Mouse (Mus musculus): ENCODE data around the gene E2f3. TPM values are rescaled to one million over a fixed set of nuclear protein-coding genes. Genes with fewer than 3 reads are reported as not detected.

Gene E2f3
- total and polyA plus RNA-seq, 3 experiments: 2.6 to 6.2 (median 6.2) TPM

GRCm38 (mm10) chr13:29860087-29860486 lies 125.8 kb downstream of the E2f3 start:
- Histone ChIP-seq H3K79me2 (replicated peaks; ENCODE audit: control insufficient read depth, insufficient read depth, low read length) (no peaks in the 10 kb centered on the region), H3K9ac (ENCODE audit: low read depth, low read length) (no peak overlapping the region), H3K27ac (no peak overlapping the region), H3K27me3 (ENCODE audit: control insufficient read depth, insufficient read depth, low read length) (no peaks in the 10 kb centered on the region), H3K36me3 (ENCODE audit: control insufficient read depth, insufficient read depth, low read length) (no peaks in the 10 kb centered on the region), H3K4me3 (no peak overlapping the region), H3K4me1 (ENCODE audit: control insufficient read depth, insufficient read depth, low read length) (peaks cover 1% of the 10 kb centered on the region; the same call in 1 of the 2 replicates)
- intact Hi-C loops (cut with DNase I): no loop called here
- no peak for DNase-seq
- TF ChIP-seq POLR2A (IDR thresholded peaks at IDR 0.05; ENCODE audit: insufficient read depth, low read depth, low read length) (no peak), CTCF (IDR thresholded peaks at IDR 0.05) (no peak)
- WGBS: 59% methylated on average over 2 of the region's 2 CpGs

DNA sequence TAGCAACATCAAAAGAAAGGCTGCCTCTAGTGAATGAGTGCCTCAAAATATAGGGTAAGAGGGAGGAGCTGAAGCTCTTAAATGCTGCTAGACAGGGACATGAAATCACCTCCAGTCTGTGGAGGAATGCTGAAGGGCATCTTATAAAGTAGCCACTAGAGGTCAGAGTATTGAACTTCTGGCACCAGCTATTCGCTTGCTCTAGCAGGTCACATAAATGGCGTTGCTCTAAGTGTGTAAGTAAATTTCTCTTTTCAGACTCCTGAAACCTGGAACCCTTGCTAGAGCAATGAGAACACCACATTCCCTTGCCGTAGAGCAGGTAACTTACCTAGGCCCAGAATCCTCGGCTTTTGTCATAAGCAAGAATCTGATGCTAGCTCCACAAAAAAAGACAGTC lies 128.4 kb downstream of the E2f3 start:
- 13% methylated on average over 4 of the region's 4 CpGs for WGBS
- Histone ChIP-seq H3K27me3 (ENCODE audit: control insufficient read depth, insufficient read depth, low read length) (no peaks in the 10 kb centered on the region), H3K4me1 (ENCODE audit: control insufficient read depth, insufficient read depth, low read length) (peaks cover 2% of the 10 kb centered on the region), H3K27ac (no peak overlapping the region), H3K79me2 (replicated peaks; ENCODE audit: control insufficient read depth, insufficient read depth, low read length) (peaks cover 2% of the 10 kb centered on the region; the same call in 1 of the 2 replicates), H3K36me3 (ENCODE audit: control insufficient read depth, insufficient read depth, low read length) (peaks cover 7% of the 10 kb centered on the region; the same call in 1 of the 2 replicates), H3K9ac (ENCODE audit: low read depth, low read length) (0 out of 2 replicates have a peak overlapping the region, but pooled peaks have one; percentile 38), H3K4me3 (no peak overlapping the region)
- TF ChIP-seq EP300 (IDR thresholded peaks at IDR 0.05; ENCODE audit: insufficient read depth, low read depth, low read length): no peak
- no peak for TF ChIP-seq POLR2A (IDR thresholded peaks at IDR 0.05; ENCODE audit: insufficient read depth, low read depth, low read length)
- peak; percentile 82 for TF ChIP-seq CTCF (IDR thresholded peaks at IDR 0.05)
- peak; percentile 20 to 22 for DNase-seq
- intact Hi-C loops (cut with DNase I): loop anchor here (2.0 to 10.0 kb wide), 3 partner anchors 129 to 397 kb away; partner anchors contain the start of gene E2f3

Other genes with a start within 250 kb of the E2f3 start
- 10 to 100 TPM; 29.9 to 30.3 TPM for gene Cdkal1, start 130.4 kb downstream of the E2f3 start, total RNA-seq (2021)
- 3.9 and 6.8 TPM in 2 replicates for gene Cdkal1, start 130.4 kb downstream of the E2f3 start, polyA plus RNA-seq (2012; rRNA removed)
- 1 to 10 TPM; 1.2 to 1.6 TPM for gene Mboat1, start 150.4 kb upstream of the E2f3 start, total RNA-seq (2021)
- gene Mboat1, start 150.4 kb upstream of the E2f3 start, polyA plus RNA-seq (2012; rRNA removed): 0.86 and 2.5 TPM in 2 replicates